Mouse (Mus musculus): ENCODE measurements around the gene Fbxw8.

The Fbxw8 gene

GRCm38 (mm10) chr5:118154839-118155564 is at the start of gene Fbxw8:
TSS of gene Fbxw8 (minus strand) at chr5:118155464.
- DNase-seq: peak; percentile 89

- DNase-seq: peak; percentile 3
These were observed 49.6 kb upstream of the Fbxw8 start for GRCm38 (mm10) chr5:118204675-118205440.

- no peak for DNase-seq
These were observed 44.4 kb upstream of the Fbxw8 start for GRCm38 (mm10) chr5:118199670-118200069.

- no peak for DNase-seq
These were observed 42.2 kb upstream of the Fbxw8 start for GRCm38 (mm10) chr5:118197421-118197820.

- DNase-seq: no peak
These were observed 37.0 kb upstream of the Fbxw8 start for GRCm38 (mm10) chr5:118192221-118192620.

- DNase-seq: no peak
These were observed 35.2 kb upstream of the Fbxw8 start for GRCm38 (mm10) chr5:118190491-118190890.

GRCm38 (mm10) chr5:118188356-118188755 is 33.1 kb upstream of the Fbxw8 start:
- no peak for DNase-seq

GRCm38 (mm10) chr5:118186903-118187633 is 31.8 kb upstream of the Fbxw8 start:
- no peak for DNase-seq

GRCm38 (mm10) chr5:118177640-118178039 is 22.4 kb upstream of the Fbxw8 start:
- DNase-seq: no peak

- DNase-seq: no peak
These were observed 19.9 kb upstream of the Fbxw8 start for GRCm38 (mm10) chr5:118175137-118175536.

- DNase-seq: no peak
These were observed 19.2 kb upstream of the Fbxw8 start for GRCm38 (mm10) chr5:118174310-118175009.

- no peak for DNase-seq
These were observed 16.9 kb upstream of the Fbxw8 start for GRCm38 (mm10) chr5:118172078-118172723.

- DNase-seq: no peak
These were observed 16.4 kb upstream of the Fbxw8 start for GRCm38 (mm10) chr5:118171665-118172064.

- DNase-seq: peak; percentile 36
These were observed 15.7 kb upstream of the Fbxw8 start for GRCm38 (mm10) chr5:118170888-118171529.

GRCm38 (mm10) chr5:118169222-118170221 is 14.3 kb upstream of the Fbxw8 start:
- DNase-seq: peak; percentile 21

- DNase-seq: peak; percentile 47
These were observed 12.3 kb upstream of the Fbxw8 start for GRCm38 (mm10) chr5:118167561-118167995.

- DNase-seq: no peak
These were observed 10.2 kb upstream of the Fbxw8 start for GRCm38 (mm10) chr5:118165462-118165861.

GRCm38 (mm10) chr5:118164581-118164980 is 9.3 kb upstream of the Fbxw8 start, which contains the start of gene Hrk:
TSS of gene Hrk (plus strand) at chr5:118164648.
- no peak for DNase-seq

GRCm38 (mm10) chr5:118160691-118161090 is 5.4 kb upstream of the Fbxw8 start:
- DNase-seq: no peak

- DNase-seq: no peak
These were observed 1.7 kb upstream of the Fbxw8 start for GRCm38 (mm10) chr5:118156976-118157375.
